Mouse (Mus musculus): ENCODE measurements around the gene Rasgrp1. TPM values are rescaled to one million over a fixed set of nuclear protein-coding genes. Genes with fewer than 3 reads are reported as not detected.

Rasgrp1 gene
- polyA plus RNA-seq, 1 experiment, result not detected

- Histone ChIP-seq H3ac (ENCODE audit: control insufficient read depth, insufficient read length) (no peak overlapping the region), H3K79me2 (ENCODE audit: control insufficient read depth, insufficient read depth) (no peaks in the 10 kb centered on the region)
- TF ChIP-seq REST (IDR thresholded peaks at IDR 0.05; ENCODE audit: insufficient read depth, insufficient read length) (no peak), MYOD1 (IDR thresholded peaks at IDR 0.05; ENCODE audit: control insufficient read depth in 1 of 3, insufficient read length in 2 of 3, low read depth in 2 of 3) (no peak), MYOG (IDR thresholded peaks at IDR 0.05; ENCODE audit: control insufficient read depth in 1 of 3, insufficient read depth in 1 of 3, insufficient read length in 2 of 3, low read depth in 2 of 3) (no peak), E2F4 (IDR thresholded peaks at IDR 0.05; ENCODE audit: insufficient read depth) (no peak), POLR2A (IDR thresholded peaks at IDR 0.05; ENCODE audit: insufficient read length, low read depth) (no peak)
Observed at GRCm38 (mm10) chr2:117386981-117387705, 44.3 kb upstream of the Rasgrp1 start.

GRCm38 (mm10) chr2:117386036-117386590 is 43.3 kb upstream of the Rasgrp1 start:
- H3K4me3 ChIP-seq, result no peak overlapping the region
- TF ChIP-seq MYOG (IDR thresholded peaks at IDR 0.05; ENCODE audit: control insufficient read depth in 1 of 3, insufficient read depth in 1 of 3, insufficient read length in 2 of 3, low read depth in 2 of 3) (no peak), MAX (IDR thresholded peaks at IDR 0.05; ENCODE audit: low read depth) (no peak), REST (IDR thresholded peaks at IDR 0.05; ENCODE audit: insufficient read depth, insufficient read length) (no peak), CEBPB (IDR thresholded peaks at IDR 0.05; ENCODE audit: insufficient read depth, poor library complexity, severe bottlenecking) (no peak), E2F4 (IDR thresholded peaks at IDR 0.05; ENCODE audit: insufficient read depth) (no peak), POLR2AphosphoS2 (IDR thresholded peaks at IDR 0.05; ENCODE audit: insufficient read length, low read depth) (no peak), SRF (IDR thresholded peaks at IDR 0.05; ENCODE audit: control insufficient read depth, insufficient read length, low read depth) (no peak), MYOD1 (IDR thresholded peaks at IDR 0.05; ENCODE audit: control insufficient read depth in 1 of 3, insufficient read length in 2 of 3, low read depth in 2 of 3) (no peak), POLR2A (IDR thresholded peaks at IDR 0.05; ENCODE audit: insufficient read length, low read depth) (no peak), TCF12 (IDR thresholded peaks at IDR 0.05; ENCODE audit: insufficient read depth, poor library complexity, severe bottlenecking) (no peak), TCF3 (IDR thresholded peaks at IDR 0.05; ENCODE audit: insufficient read length, low read depth) (no peak), USF1 (IDR thresholded peaks at IDR 0.05; ENCODE audit: low read depth) (no peak)
- H3K27me3 ChIP-seq (ENCODE audit: control insufficient read depth, insufficient read depth, insufficient read length), result peaks cover 6% of the 10 kb centered on the region
- no peaks in the 10 kb centered on the region for H3K79me2 ChIP-seq (ENCODE audit: control insufficient read depth, insufficient read depth)
- no peaks in the 10 kb centered on the region for H3K36me3 ChIP-seq (ENCODE audit: control insufficient read depth, insufficient read depth)
- no peak overlapping the region for H3ac ChIP-seq (ENCODE audit: control insufficient read depth, insufficient read length)
- H3K4me2 ChIP-seq (ENCODE audit: low read depth), result peak overlapping the region; percentile 18

More at GRCm38 (mm10) chr2:117386981-117387705, 44.3 kb upstream of the Rasgrp1 start:
- Histone ChIP-seq H3K4me2 (ENCODE audit: low read depth) (no peak overlapping the region), H3K4me3 (no peak overlapping the region), H3K36me3 (ENCODE audit: control insufficient read depth, insufficient read depth) (no peaks in the 10 kb centered on the region), H3K27me3 (ENCODE audit: control insufficient read depth, insufficient read depth, insufficient read length) (peaks cover 14% of the 10 kb centered on the region)

GRCm38 (mm10) chr2:117381314-117381713 is 38.5 kb upstream of the Rasgrp1 start:
- Histone ChIP-seq H3K27me3 (ENCODE audit: control insufficient read depth, insufficient read depth, insufficient read length) (peaks cover 6% of the 10 kb centered on the region), H3K4me2 (ENCODE audit: low read depth) (peak overlapping the region; percentile 47), H3ac (ENCODE audit: control insufficient read depth, insufficient read length) (no peak overlapping the region), H3K36me3 (ENCODE audit: control insufficient read depth, insufficient read depth) (no peaks in the 10 kb centered on the region), H3K79me2 (ENCODE audit: control insufficient read depth, insufficient read depth) (no peaks in the 10 kb centered on the region), H3K4me3 (no peak overlapping the region)
- no peak for TF ChIP-seq REST (IDR thresholded peaks at IDR 0.05; ENCODE audit: insufficient read depth, insufficient read length)
- no peak for TF ChIP-seq POLR2AphosphoS2 (IDR thresholded peaks at IDR 0.05; ENCODE audit: insufficient read length, low read depth)
- no peak for TF ChIP-seq USF1 (IDR thresholded peaks at IDR 0.05; ENCODE audit: low read depth)
- no peak for TF ChIP-seq SRF (IDR thresholded peaks at IDR 0.05; ENCODE audit: control insufficient read depth, insufficient read length, low read depth)
- TF ChIP-seq MYOD1 (IDR thresholded peaks at IDR 0.05; ENCODE audit: control insufficient read depth in 1 of 3, insufficient read length in 2 of 3, low read depth in 2 of 3), result peak; percentile 34 to 44 (median 40)
- peak in 1 of 3 experiments; percentile 86 for TF ChIP-seq MYOG (IDR thresholded peaks at IDR 0.05; ENCODE audit: control insufficient read depth in 1 of 3, insufficient read depth in 1 of 3, insufficient read length in 2 of 3, low read depth in 2 of 3)
- peak; percentile 25 for TF ChIP-seq TCF12 (IDR thresholded peaks at IDR 0.05; ENCODE audit: insufficient read depth, poor library complexity, severe bottlenecking)
- TF ChIP-seq TCF3 (IDR thresholded peaks at IDR 0.05; ENCODE audit: insufficient read length, low read depth), result no peak
- no peak for TF ChIP-seq POLR2A (IDR thresholded peaks at IDR 0.05; ENCODE audit: insufficient read length, low read depth)
- no peak for TF ChIP-seq MAX (IDR thresholded peaks at IDR 0.05; ENCODE audit: low read depth)
- TF ChIP-seq CEBPB (IDR thresholded peaks at IDR 0.05; ENCODE audit: insufficient read depth, poor library complexity, severe bottlenecking), result no peak
- TF ChIP-seq E2F4 (IDR thresholded peaks at IDR 0.05; ENCODE audit: insufficient read depth), result no peak

DNA sequence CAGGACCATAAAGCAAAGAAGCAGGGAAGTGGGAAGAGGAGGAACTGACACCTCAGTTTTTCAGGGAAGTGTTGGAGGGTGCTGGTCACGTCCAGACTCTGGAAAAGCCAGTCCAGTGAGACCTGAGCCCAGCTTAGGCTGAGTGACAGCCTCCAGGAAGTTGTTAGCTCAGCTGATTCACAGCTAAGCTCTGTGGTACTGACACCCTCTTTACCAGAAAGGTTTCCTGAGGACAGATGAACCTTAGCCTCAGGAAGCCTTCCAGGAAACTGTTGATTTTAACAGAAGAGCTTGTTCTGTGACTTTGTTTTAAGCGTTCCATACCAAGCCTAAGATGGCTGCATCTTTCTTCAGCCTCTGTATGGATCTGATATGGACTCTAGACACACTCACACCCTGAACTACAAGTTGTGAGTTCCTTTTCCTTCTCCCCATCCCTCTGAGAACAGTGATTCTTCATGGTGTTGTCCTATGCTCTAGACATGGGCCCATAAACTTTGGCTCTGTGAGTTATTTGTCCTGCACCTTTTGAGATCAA is 31.6 kb upstream of the Rasgrp1 start:
- H3K4me2 ChIP-seq (ENCODE audit: low read depth), result no peak overlapping the region
- H3K4me3 ChIP-seq, result no peak overlapping the region
- H3ac ChIP-seq (ENCODE audit: control insufficient read depth, insufficient read length), result no peak overlapping the region
- no peaks in the 10 kb centered on the region for H3K79me2 ChIP-seq (ENCODE audit: control insufficient read depth, insufficient read depth)
- TF ChIP-seq POLR2A (IDR thresholded peaks at IDR 0.05; ENCODE audit: insufficient read length, low read depth), result no peak
- TF ChIP-seq TCF12 (IDR thresholded peaks at IDR 0.05; ENCODE audit: insufficient read depth, poor library complexity, severe bottlenecking), result no peak
- no peak for TF ChIP-seq SRF (IDR thresholded peaks at IDR 0.05; ENCODE audit: control insufficient read depth, insufficient read length, low read depth)
- no peak for TF ChIP-seq MYOD1 (IDR thresholded peaks at IDR 0.05; ENCODE audit: control insufficient read depth in 1 of 3, insufficient read length in 2 of 3, low read depth in 2 of 3)
- no peak for TF ChIP-seq MYOG (IDR thresholded peaks at IDR 0.05; ENCODE audit: control insufficient read depth in 1 of 3, insufficient read depth in 1 of 3, insufficient read length in 2 of 3, low read depth in 2 of 3)
- TF ChIP-seq E2F4 (IDR thresholded peaks at IDR 0.05; ENCODE audit: insufficient read depth), result no peak
- TF ChIP-seq USF1 (IDR thresholded peaks at IDR 0.05; ENCODE audit: low read depth), result no peak
- TF ChIP-seq POLR2AphosphoS2 (IDR thresholded peaks at IDR 0.05; ENCODE audit: insufficient read length, low read depth), result no peak
- no peak for TF ChIP-seq TCF3 (IDR thresholded peaks at IDR 0.05; ENCODE audit: insufficient read length, low read depth)
- no peak for TF ChIP-seq MAX (IDR thresholded peaks at IDR 0.05; ENCODE audit: low read depth)
- TF ChIP-seq CEBPB (IDR thresholded peaks at IDR 0.05; ENCODE audit: insufficient read depth, poor library complexity, severe bottlenecking), result no peak
- H3K36me3 ChIP-seq (ENCODE audit: control insufficient read depth, insufficient read depth), result no peaks in the 10 kb centered on the region
- peaks cover 6% of the 10 kb centered on the region for H3K27me3 ChIP-seq (ENCODE audit: control insufficient read depth, insufficient read depth, insufficient read length)

Measured in myocyte (in vitro differentiated cells).